Mouse (Mus musculus) heart, adult 2 months (tissue): ENCODE measurements around the gene Dgkq.

ENCODE experiments used
- CTCF ChIP-seq: fragments of 200-600 bp; IDR thresholded peaks from 2 replicates; pipeline ENCODE4 v1.8.1; 2022; ENCODE audit warnings: antibody characterized with exemption, mild to moderate bottlenecking, moderate library complexity
- EP300 ChIP-seq: fragments of 200-500 bp; IDR thresholded peaks from 2 replicates; pipeline ENCODE4 v1.6.1; 2011; ENCODE audit warnings: low read depth, low read length, control low read depth; ENCODE audit not compliant: insufficient read depth

GRCm38 (mm10) chr5:108713691-108714090 lies 44.2 kb upstream of the Dgkq start:
- TF ChIP-seq CTCF = no peak
- TF ChIP-seq EP300 = no peak
